Comparison of ENCODE assay signal across 9 mouse cellular contexts in genomic region chr14:24008252-24008651, GRCm38 (mm10). TPM values are rescaled to one million over a fixed set of nuclear protein-coding genes. Genes with fewer than 3 reads are reported as not detected.
DNase-seq lines count a peak whose midpoint lies in the region; ATAC-seq lines count a peak whose summit lies in the region.
"Had no signal": no experiment of that assay in that cellular context is flagged by ENCODE, and none has a peak within 500 bp of the region (broad histone marks: within the 10 kb centered on the region; RNA-seq: fewer than 3 reads in every experiment).

No protein-coding gene starts in this region.

- 10% methylated on average over 7 of the region's 7 CpGs for WGBS in forebrain, embryonic 14.5 days
- WGBS in forebrain, embryonic 13.5 days: 7% methylated on average over 7 of the region's 7 CpGs

- H3K36me3 ChIP-seq in forebrain, embryonic 14.5 days (ENCODE audit: control insufficient read depth, insufficient read depth, low read length): no peaks in the 10 kb centered on the region
- H3K36me3 ChIP-seq in forebrain, embryonic 13.5 days (ENCODE audit: poor library complexity, severe bottlenecking): no peaks in the 10 kb centered on the region
- H3K36me3 ChIP-seq: hindbrain, embryonic 15.5 days had no signal

- peaks cover 17% of the 10 kb centered on the region for H3K27me3 ChIP-seq in forebrain, embryonic 14.5 days (replicated peaks; ENCODE audit: control insufficient read depth, insufficient read depth, low read length)
- H3K27me3 ChIP-seq in forebrain, embryonic 13.5 days: peaks cover 32% of the 10 kb centered on the region

- H3K9me3 ChIP-seq in forebrain, embryonic 14.5 days (replicated peaks; ENCODE audit: control insufficient read depth, low read length): no peaks in the 10 kb centered on the region
- no peaks in the 10 kb centered on the region for H3K9me3 ChIP-seq in forebrain, embryonic 13.5 days (replicated peaks)
- H3K9me3 ChIP-seq: hindbrain, embryonic 15.5 days had no signal

- H3K27ac ChIP-seq in forebrain, embryonic 14.5 days (ENCODE audit: low read depth, low read length): no peak overlapping the region
- no peak overlapping the region for H3K27ac ChIP-seq in forebrain, embryonic 13.5 days
- H3K27ac ChIP-seq: hindbrain, embryonic 15.5 days had no signal

- H3K4me1 ChIP-seq in forebrain, embryonic 14.5 days (ENCODE audit: control insufficient read depth, insufficient read depth, low read length): peaks cover 4% of the 10 kb centered on the region; the same call in 1 of the 2 replicates
- H3K4me1 ChIP-seq in forebrain, embryonic 13.5 days: peaks cover 8% of the 10 kb centered on the region

- H3K4me3 ChIP-seq in forebrain, embryonic 14.5 days (ENCODE audit: low read depth, low read length): no peak overlapping the region
- H3K4me3 ChIP-seq in forebrain, embryonic 13.5 days: no peak overlapping the region
- H3K4me3 ChIP-seq: hindbrain, embryonic 15.5 days had no signal

- DNase-seq in forebrain, embryonic 14.5 days (ENCODE audit: low spot score): peak; percentile 88
- DNase-seq in ES-CJ7 (ENCODE audit: low read depth, low spot score): peak; percentile 68
- peak; percentile 95 to 98 for DNase-seq in cerebellum, postnatal 10 days
- DNase-seq in gastrocnemius, postnatal 25 days: peak; percentile 52
- DNase-seq in layer of hippocampus, postnatal 25 days (ENCODE audit: extremely low spot score in 1 of 2, low spot score in 1 of 2): peak; percentile 82 to 98
- peak; percentile 82 for DNase-seq in mesoderm, embryonic 11.5 days (ENCODE audit: low read depth, low spot score)
- DNase-seq in urinary bladder, postnatal 25 days (ENCODE audit: low spot score): peak; percentile 82

- no peak overlapping the region for H3K4me2 ChIP-seq in forebrain, embryonic 14.5 days (ENCODE audit: low read length)
- no peak overlapping the region for H3K4me2 ChIP-seq in forebrain, embryonic 13.5 days
- H3K4me2 ChIP-seq: hindbrain, embryonic 15.5 days had no signal

- no peak for ATAC-seq in forebrain, embryonic 14.5 days
- no peak for ATAC-seq in forebrain, embryonic 13.5 days

- no peak overlapping the region for H3K9ac ChIP-seq in forebrain, embryonic 14.5 days (ENCODE audit: low read length)
- H3K9ac ChIP-seq in forebrain, embryonic 13.5 days: no peak overlapping the region
- H3K9ac ChIP-seq: hindbrain, embryonic 15.5 days had no signal

RNA-seq across cellular contexts. Expression of gene Kcnma1, which starts 6.0 kb away (rescaled TPM):
- polyA plus RNA-seq in forebrain, embryonic 14.5 days (2014; fragmentation: Nextera tagmentation; extraction: Ambion mirVana): 6.6 and 9.7 TPM in 2 replicates
- 3.4 and 4.4 TPM in 2 replicates for polyA plus RNA-seq in forebrain, embryonic 13.5 days (2015; fragmentation: Nextera tagmentation; extraction: Ambion mirVana)
- total RNA-seq in gastrocnemius, postnatal 25 days (2021): 10 to 100 TPM; 32.4 to 53.7 TPM
- 100 to 1,000 TPM; 123 to 154 TPM for total RNA-seq in layer of hippocampus, postnatal 25 days (2021)
